Mouse (Mus musculus) adrenal gland, adult 18-20 months (tissue): Measurements from ENCODE around the gene Zfp263. TPM values are rescaled to one million over a fixed set of nuclear protein-coding genes. Genes with fewer than 3 reads are reported as not detected.

Source experiments
- total RNA-seq, 2 experiments: library from RNA; stranded (reverse); gene quantifications; 1 replicate in 1 of 2; 2 replicates in 1 of 2; pipeline ENCODE4 v1.2.3; 2021

The Zfp263 gene
- total RNA-seq, 2 experiments from 2014 or later = 21.6 to 23.0 TPM

Other genes with a start within 250 kb of the Zfp263 start
- not detected for gene Olfr161, start 153.1 kb upstream of the Zfp263 start, total RNA-seq
- not detected for gene Mefv, start 26.0 kb upstream of the Zfp263 start, total RNA-seq
- gene Olfr15, start 86.8 kb downstream of the Zfp263 start, total RNA-seq = not detected
- 10 to 100 TPM in 1 of 2 experiments, 1 to 10 TPM in 1; 2.0 to 15.0 TPM for gene Zfp174, start 103.2 kb downstream of the Zfp263 start, total RNA-seq
- gene Naa60, start 128.3 kb downstream of the Zfp263 start, total RNA-seq = 10 to 100 TPM; 63.9 to 94.4 TPM
- gene Zfp597, start 140.5 kb downstream of the Zfp263 start, total RNA-seq = 10 to 100 TPM; 15.1 to 25.1 TPM
- 1 to 10 TPM; 1.1 to 1.4 TPM for gene Gm20695, start 140.6 kb downstream of the Zfp263 start, total RNA-seq
- 1 to 10 TPM; 3.7 to 3.8 TPM for gene 1700037C18Rik, start 164.6 kb downstream of the Zfp263 start, total RNA-seq
- gene Cluap1, start 164.7 kb downstream of the Zfp263 start, total RNA-seq = 10 to 100 TPM; 12.0 to 16.4 TPM
- gene Nlrc3, start 232.5 kb downstream of the Zfp263 start, total RNA-seq = 1 to 10 TPM; 2.4 to 2.6 TPM